Mouse (Mus musculus): ENCODE measurements at regions not wholly inside any gene's neighbourhood (a gene's known extent, or its start where the extent isn't known, plus 50 kb on each side); places are given as distances from the start of the nearest gene placed in this dataset.

GRCm38 (mm10) chr15:11741598-11742345 is 165.3 kb downstream of the Npr3 start:
- no peak for TF ChIP-seq MYOG (IDR thresholded peaks at IDR 0.05; ENCODE audit: control insufficient read depth, extremely low read depth, insufficient read length)
- TF ChIP-seq CTCF (IDR thresholded peaks at IDR 0.05; ENCODE audit: control insufficient read depth, insufficient read depth, insufficient read length), result no peak
- TF ChIP-seq USF1 (IDR thresholded peaks at IDR 0.05; ENCODE audit: low read depth), result no peak
- TF ChIP-seq CEBPB (IDR thresholded peaks at IDR 0.05; ENCODE audit: low read depth), result no peak
- no peak for TF ChIP-seq MAX (IDR thresholded peaks at IDR 0.05)
- TF ChIP-seq MYOD1 (IDR thresholded peaks at IDR 0.05; ENCODE audit: control insufficient read depth, insufficient read length, low read depth), result no peak

Measured in C2C12 (cell line).